Mouse (Mus musculus) ES-Bruce4 (cell line): ENCODE measurements around the gene Cux1.

Experiments
- CTCF ChIP-seq: IDR thresholded peaks from one replicate; pipeline ENCODE4 v1.8.1; 2011; ENCODE audit warnings: low read depth, low read length
- POLR2A ChIP-seq: IDR thresholded peaks from one replicate; pipeline ENCODE4 v1.8.1; 2011; ENCODE audit warnings: low read length; ENCODE audit not compliant: insufficient read depth

GRCm38 (mm10) chr5:136306254-136306653 lies 261.0 kb downstream of the Cux1 start:
- TF ChIP-seq POLR2A (no peak), CTCF (no peak)
